Mouse (Mus musculus) kidney, adult 9 months (tissue): ENCODE results near the gene Sf3a1.

ENCODE experiments used
- DNase-seq: peaks from one replicate; pipeline ENCODE4 v3.0.0; 2022

Sf3a1 gene

GRCm38 (mm10) chr11:4219317-4219751, 59.2 kb downstream of the Sf3a1 start:
- DNase-seq: peak; percentile 94

GRCm38 (mm10) chr11:4219908-4220307, 59.8 kb downstream of the Sf3a1 start:
- DNase-seq: no peak

GRCm38 (mm10) chr11:4220443-4221400, 60.6 kb downstream of the Sf3a1 start:
- DNase-seq: peak; percentile 85

- no peak for DNase-seq
Measured at GRCm38 (mm10) chr11:4222046-4222950, 62.1 kb downstream of the Sf3a1 start.

- no peak for DNase-seq
Measured at GRCm38 (mm10) chr11:4223393-4224188, 63.4 kb downstream of the Sf3a1 start.

GRCm38 (mm10) chr11:4224223-4224622, 64.1 kb downstream of the Sf3a1 start:
- DNase-seq: no peak

GRCm38 (mm10) chr11:4226569-4227325, 66.6 kb downstream of the Sf3a1 start:
- no peak for DNase-seq

GRCm38 (mm10) chr11:4228463-4228862, 68.3 kb downstream of the Sf3a1 start:
- peak; percentile 18 for DNase-seq

- no peak for DNase-seq
Measured at GRCm38 (mm10) chr11:4229841-4230240, 69.7 kb downstream of the Sf3a1 start.

GRCm38 (mm10) chr11:4231435-4231834, 71.3 kb downstream of the Sf3a1 start:
- DNase-seq: no peak
